Mouse (Mus musculus): ENCODE results near the gene Bsph2. TPM values are rescaled to one million over a fixed set of nuclear protein-coding genes. Genes with fewer than 3 reads are reported as not detected.

Bsph2 gene
- not detected in 4 replicates for total RNA-seq (2023; ENCODE audit: inconsistent age)

DNA sequence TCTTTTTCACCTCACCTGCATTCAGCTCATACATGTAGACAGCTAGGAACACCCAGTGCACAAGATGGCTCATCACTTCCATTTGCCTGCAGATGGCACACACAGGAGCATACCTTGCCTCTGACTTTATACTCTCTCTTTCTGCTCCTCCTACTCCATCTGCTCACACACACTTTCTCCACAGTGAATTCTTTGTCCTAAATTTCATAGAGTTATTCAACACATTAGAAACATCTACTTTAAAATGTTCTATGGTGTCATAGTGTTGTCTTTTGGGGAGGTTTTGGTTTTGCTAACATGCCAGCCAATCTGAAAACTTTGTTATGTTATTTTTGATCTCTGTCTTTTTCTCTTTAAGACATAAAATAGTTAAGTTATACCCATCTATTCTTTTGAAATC lies at the start of gene Bsph2:
Bsph2 (minus strand) TSS at position 101 of the 400 bp plus-strand sequence.

Other genes with a start within 250 kb of the Bsph2 start
- 0.15 to 1.7 TPM (median 0.63 TPM) in 4 replicates for gene Pla2g4c, start 246.4 kb downstream of the Bsph2 start, total RNA-seq (2023; ENCODE audit: inconsistent age)
- gene Cabp5, start 172.9 kb downstream of the Bsph2 start, total RNA-seq (2023; ENCODE audit: inconsistent age): not detected in 4 replicates
- gene Bsph1, start 120.2 kb downstream of the Bsph2 start, total RNA-seq (2023; ENCODE audit: inconsistent age): not detected in 4 replicates
- gene Sult2a5, start 52.9 kb upstream of the Bsph2 start, total RNA-seq (2023; ENCODE audit: inconsistent age): not detected in 4 replicates
- gene Sult2a2, start 162.4 kb upstream of the Bsph2 start, total RNA-seq (2023; ENCODE audit: inconsistent age): not detected in 4 replicates

Measured in B cell, adult (primary cell).